Mouse (Mus musculus): Measurements from ENCODE around the gene Ifnar2. TPM values are rescaled to one million over a fixed set of nuclear protein-coding genes. Genes with fewer than 3 reads are reported as not detected.

Gene Ifnar2
- polyA plus RNA-seq, 1 experiment from 2014 or later, result 75.5 TPM

- no peak for TF ChIP-seq CTCF (IDR thresholded peaks at IDR 0.05; ENCODE audit: low read depth)
- WGBS, result 67% methylated on average over 3 of the region's 3 CpGs
- no peaks in the 10 kb centered on the region for H3K27me3 ChIP-seq (replicated peaks; ENCODE audit: control insufficient read depth, insufficient read depth, low read length)
- peak overlapping the region; percentile 77; the same call in 1 of the 2 replicates for H3K4me3 ChIP-seq (ENCODE audit: low read depth, low read length)
- no peak overlapping the region for H3K9ac ChIP-seq (ENCODE audit: low read depth, low read length)
- H3K36me3 ChIP-seq (ENCODE audit: control insufficient read depth, insufficient read depth), result no peaks in the 10 kb centered on the region
- H3K27ac ChIP-seq (ENCODE audit: low read depth, low read length), result no peak overlapping the region
- peak overlapping the region; percentile 79; the same call in 1 of the 2 replicates for H3K4me2 ChIP-seq (replicated peaks; ENCODE audit: low read depth)
- no peak for ATAC-seq
- H3K9me3 ChIP-seq (ENCODE audit: control insufficient read depth), result no peaks in the 10 kb centered on the region
- no peaks in the 10 kb centered on the region for H3K4me1 ChIP-seq (replicated peaks; ENCODE audit: control insufficient read depth, insufficient read depth, low read length)
These were observed 1.7 kb downstream of the Ifnar2 start for GRCm38 (mm10) chr16:91374253-91374634.

GRCm38 (mm10) chr16:91376701-91377100, 4.1 kb downstream of the Ifnar2 start:
- Histone ChIP-seq H3K9me3 (ENCODE audit: control insufficient read depth) (no peaks in the 10 kb centered on the region), H3K4me1 (replicated peaks; ENCODE audit: control insufficient read depth, insufficient read depth, low read length) (no peaks in the 10 kb centered on the region; the same call in 1 of the 2 replicates), H3K27me3 (replicated peaks; ENCODE audit: control insufficient read depth, insufficient read depth, low read length) (no peaks in the 10 kb centered on the region), H3K9ac (ENCODE audit: low read depth, low read length) (0 out of 2 replicates have a peak overlapping the region, but pooled peaks have one; percentile 17), H3K4me2 (replicated peaks; ENCODE audit: low read depth) (no peak overlapping the region), H3K27ac (ENCODE audit: low read depth, low read length) (peak overlapping the region; percentile 3; the same call in 1 of the 2 replicates), H3K36me3 (ENCODE audit: control insufficient read depth, insufficient read depth) (no peaks in the 10 kb centered on the region), H3K4me3 (ENCODE audit: low read depth, low read length) (no peak overlapping the region)
- no peak for TF ChIP-seq CTCF (IDR thresholded peaks at IDR 0.05; ENCODE audit: low read depth)
- ATAC-seq, result no peak
- 81% methylated on average over 10 of the region's 10 CpGs for WGBS

- Histone ChIP-seq H3K4me2 (replicated peaks; ENCODE audit: low read depth) (no peak overlapping the region; the same call in 1 of the 2 replicates), H3K36me3 (ENCODE audit: control insufficient read depth, insufficient read depth) (no peaks in the 10 kb centered on the region), H3K4me3 (ENCODE audit: low read depth, low read length) (no peak overlapping the region), H3K9me3 (ENCODE audit: control insufficient read depth) (no peaks in the 10 kb centered on the region), H3K27me3 (replicated peaks; ENCODE audit: control insufficient read depth, insufficient read depth, low read length) (no peaks in the 10 kb centered on the region), H3K9ac (ENCODE audit: low read depth, low read length) (no peak overlapping the region), H3K4me1 (replicated peaks; ENCODE audit: control insufficient read depth, insufficient read depth, low read length) (no peaks in the 10 kb centered on the region; the same call in 1 of the 2 replicates), H3K27ac (ENCODE audit: low read depth, low read length) (peak overlapping the region; percentile 15; the same call in 1 of the 2 replicates)
- no peak for ATAC-seq
- 54% methylated on average over 17 of the region's 17 CpGs for WGBS
- TF ChIP-seq CTCF (IDR thresholded peaks at IDR 0.05; ENCODE audit: low read depth), result no peak
These were observed 5.9 kb downstream of the Ifnar2 start for GRCm38 (mm10) chr16:91378431-91378986.

GRCm38 (mm10) chr16:91378991-91379390, 6.4 kb downstream of the Ifnar2 start:
- Histone ChIP-seq H3K36me3 (ENCODE audit: control insufficient read depth, insufficient read depth) (0 out of 2 replicates have a peak, but pooled peaks cover 2% of the 10 kb centered on the region), H3K27me3 (replicated peaks; ENCODE audit: control insufficient read depth, insufficient read depth, low read length) (no peaks in the 10 kb centered on the region), H3K4me1 (replicated peaks; ENCODE audit: control insufficient read depth, insufficient read depth, low read length) (no peaks in the 10 kb centered on the region; the same call in 1 of the 2 replicates), H3K27ac (ENCODE audit: low read depth, low read length) (peak overlapping the region; percentile 15), H3K9me3 (ENCODE audit: control insufficient read depth) (no peaks in the 10 kb centered on the region), H3K4me2 (replicated peaks; ENCODE audit: low read depth) (no peak overlapping the region; the same call in 1 of the 2 replicates), H3K9ac (ENCODE audit: low read depth, low read length) (no peak overlapping the region), H3K4me3 (ENCODE audit: low read depth, low read length) (no peak overlapping the region)
- no peak for TF ChIP-seq CTCF (IDR thresholded peaks at IDR 0.05; ENCODE audit: low read depth)
- WGBS, result 33% methylated on average over 9 of the region's 9 CpGs
- ATAC-seq, result no peak

- no peak overlapping the region for H3K9ac ChIP-seq (ENCODE audit: low read depth, low read length)
- 0 out of 2 replicates have a peak, but pooled peaks cover 7% of the 10 kb centered on the region for H3K36me3 ChIP-seq (ENCODE audit: control insufficient read depth, insufficient read depth)
- no peak for ATAC-seq
- H3K4me2 ChIP-seq (replicated peaks; ENCODE audit: low read depth), result no peak overlapping the region
- peak overlapping the region; percentile 15 for H3K27ac ChIP-seq (ENCODE audit: low read depth, low read length)
- no peaks in the 10 kb centered on the region for H3K27me3 ChIP-seq (replicated peaks; ENCODE audit: control insufficient read depth, insufficient read depth, low read length)
- TF ChIP-seq CTCF (IDR thresholded peaks at IDR 0.05; ENCODE audit: low read depth), result no peak
- WGBS, result 54% methylated on average over 3 of the region's 3 CpGs
- H3K4me1 ChIP-seq (replicated peaks; ENCODE audit: control insufficient read depth, insufficient read depth, low read length), result no peaks in the 10 kb centered on the region; the same call in 1 of the 2 replicates
- no peak overlapping the region for H3K4me3 ChIP-seq (ENCODE audit: low read depth, low read length)
- no peaks in the 10 kb centered on the region for H3K9me3 ChIP-seq (ENCODE audit: control insufficient read depth)
These were observed 6.8 kb downstream of the Ifnar2 start for GRCm38 (mm10) chr16:91379412-91379811.

GRCm38 (mm10) chr16:91380151-91380550, 7.6 kb downstream of the Ifnar2 start:
- Histone ChIP-seq H3K9ac (ENCODE audit: low read depth, low read length) (no peak overlapping the region), H3K27me3 (replicated peaks; ENCODE audit: control insufficient read depth, insufficient read depth, low read length) (no peaks in the 10 kb centered on the region), H3K9me3 (ENCODE audit: control insufficient read depth) (no peaks in the 10 kb centered on the region), H3K27ac (ENCODE audit: low read depth, low read length) (peak overlapping the region; percentile 28; the same call in 1 of the 2 replicates), H3K36me3 (ENCODE audit: control insufficient read depth, insufficient read depth) (0 out of 2 replicates have a peak, but pooled peaks cover 9% of the 10 kb centered on the region), H3K4me2 (replicated peaks; ENCODE audit: low read depth) (no peak overlapping the region; the same call in 1 of the 2 replicates), H3K4me1 (replicated peaks; ENCODE audit: control insufficient read depth, insufficient read depth, low read length) (no peaks in the 10 kb centered on the region; the same call in 1 of the 2 replicates), H3K4me3 (ENCODE audit: low read depth, low read length) (no peak overlapping the region)
- 36% methylated on average over 5 of the region's 5 CpGs for WGBS
- TF ChIP-seq CTCF (IDR thresholded peaks at IDR 0.05; ENCODE audit: low read depth), result no peak
- ATAC-seq, result peak; percentile 69

All from intestine, postnatal 0 days (tissue).